Mouse (Mus musculus) cerebellum, adult 11-12 months (tissue): Measurements from ENCODE around the gene Eno3.

ENCODE experiments used
- DNase-seq: peaks from one replicate; pipeline ENCODE4 v3.0.0; 2022

Gene Eno3

DNA sequence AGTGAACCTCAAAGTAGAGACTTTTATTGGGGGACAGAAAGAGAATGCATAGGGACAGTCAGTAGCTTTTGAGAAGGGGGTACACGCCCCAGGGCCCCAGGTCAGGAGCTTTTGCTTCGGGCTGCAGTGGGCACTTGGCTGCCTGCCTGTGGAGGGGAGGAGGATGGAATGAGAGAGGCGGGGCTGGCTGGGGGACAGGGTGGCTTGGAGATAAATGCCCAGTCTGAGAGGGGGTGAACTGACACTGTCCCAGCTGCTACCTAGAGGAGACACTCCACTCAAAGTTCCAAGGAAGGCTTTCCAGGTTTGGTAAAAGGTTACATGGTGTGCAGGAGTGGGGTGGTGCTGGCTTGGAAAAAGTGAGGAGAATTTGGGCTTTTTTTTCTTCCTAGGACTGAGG, at the start of gene Eno3:
Gene Eno3, plus strand, starts transcription at position 239 of the 400 bp plus-strand sequence.
- peak; percentile 58 for DNase-seq

DNA sequence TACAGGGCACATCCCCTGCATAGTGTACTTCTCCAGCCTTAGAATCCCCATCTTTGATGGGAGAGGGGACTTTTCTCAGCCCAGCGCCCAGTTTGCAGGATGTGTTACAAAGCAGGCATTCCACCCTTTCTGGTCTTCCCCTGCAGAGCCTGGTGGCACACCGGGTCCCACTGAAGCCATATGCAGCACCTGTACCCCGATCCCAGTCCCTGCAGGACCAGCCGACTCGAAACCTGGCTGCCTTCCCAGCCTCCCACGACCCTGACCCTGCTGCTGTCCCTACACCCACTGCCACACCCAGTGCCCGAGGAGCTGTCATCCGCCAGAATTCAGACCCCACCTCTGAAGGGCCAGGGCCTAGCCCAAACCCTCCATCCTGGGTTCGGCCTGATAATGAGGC, 49.4 kb upstream of the Eno3 start:
- no peak for DNase-seq

DNA sequence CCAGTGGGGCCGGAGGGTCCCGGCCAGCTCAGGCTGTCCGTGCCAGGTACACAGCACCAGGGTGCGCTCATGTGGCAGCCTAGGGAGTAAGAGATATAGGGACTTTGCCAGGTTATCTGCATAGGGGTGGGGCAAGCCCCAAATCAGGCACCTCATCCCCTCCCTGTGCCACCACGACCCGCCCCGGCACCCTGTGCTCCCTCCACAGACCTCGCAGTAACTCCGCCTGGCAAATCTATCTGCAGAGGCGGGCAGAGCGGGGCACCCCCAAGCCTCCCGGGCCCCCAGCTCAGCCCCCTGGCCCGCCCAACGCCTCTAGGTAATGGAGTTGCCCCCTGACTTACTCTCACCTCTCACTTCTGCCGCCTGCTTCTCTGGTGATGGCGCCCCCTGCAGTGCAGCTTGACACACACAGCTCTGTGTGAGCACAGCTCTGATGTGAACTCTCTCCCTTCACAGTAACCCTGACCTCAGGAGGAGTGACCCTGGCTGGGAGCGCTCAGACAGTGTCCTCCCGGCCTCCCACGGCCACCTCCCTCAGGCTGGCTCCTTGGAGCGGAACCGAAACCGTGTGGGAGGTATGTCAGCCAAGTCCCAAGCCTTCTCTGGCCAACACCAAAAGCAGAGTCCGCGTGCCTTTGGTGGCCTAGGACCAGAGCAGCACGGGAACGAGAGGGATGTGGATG, 48.5 kb upstream of the Eno3 start:
- DNase-seq, result no peak

DNA sequence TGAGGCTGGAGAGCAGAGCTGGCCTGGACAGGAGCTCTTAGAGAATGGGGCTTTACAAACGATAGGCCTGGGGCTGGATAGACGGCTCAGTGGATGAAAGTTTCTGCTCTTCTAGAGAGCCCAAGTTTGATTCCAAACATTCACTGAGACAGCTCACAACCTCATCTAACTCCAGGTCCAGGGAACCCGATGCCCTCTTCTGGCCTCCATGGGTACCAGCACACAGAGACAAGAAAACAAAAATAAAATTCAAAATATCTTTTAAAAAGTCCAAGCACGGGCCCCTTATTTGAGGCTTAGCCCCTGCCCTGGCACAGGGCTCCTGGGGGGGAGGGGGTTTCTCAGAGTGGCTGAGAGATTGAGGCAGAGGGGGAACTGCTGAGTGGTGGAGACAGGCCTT, 46.2 kb upstream of the Eno3 start:
- DNase-seq, result no peak

DNA sequence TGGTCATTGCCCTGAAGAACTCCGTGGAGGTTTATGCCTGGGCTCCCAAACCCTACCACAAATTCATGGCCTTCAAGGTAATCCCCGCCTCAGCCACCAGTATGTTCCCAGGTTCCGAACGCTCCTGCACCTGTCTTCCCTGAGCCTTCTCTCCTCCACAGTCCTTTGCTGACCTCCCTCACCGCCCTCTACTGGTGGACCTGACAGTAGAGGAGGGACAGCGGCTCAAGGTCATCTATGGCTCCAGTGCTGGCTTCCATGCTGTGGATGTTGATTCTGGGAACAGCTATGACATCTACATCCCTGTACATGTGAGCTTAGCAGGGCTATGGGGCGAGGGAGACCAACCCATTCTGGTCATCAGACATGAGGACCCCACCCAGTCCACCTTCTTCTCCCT, 44.5 kb upstream of the Eno3 start:
- DNase-seq, result no peak

DNA sequence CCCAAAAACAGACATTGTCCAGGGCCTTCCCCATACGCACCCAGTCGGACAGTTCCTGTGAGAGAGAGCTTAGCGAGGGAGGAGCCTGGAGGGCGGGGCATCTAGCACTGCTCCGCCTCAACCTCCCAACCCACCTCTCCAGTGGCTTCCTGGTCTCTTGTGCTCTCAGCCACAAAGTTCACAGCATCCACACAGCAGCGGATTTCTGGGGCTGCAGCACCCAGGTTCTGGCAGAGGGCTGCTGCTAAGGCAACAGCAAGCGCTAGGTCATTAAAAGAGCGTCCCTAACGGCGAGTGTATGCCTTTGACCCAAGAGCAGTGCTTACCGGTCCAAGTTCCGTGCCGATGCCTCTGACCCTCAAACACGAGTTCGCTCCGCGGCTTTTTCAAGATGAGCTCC, 41.9 kb upstream of the Eno3 start:
- DNase-seq, result no peak

DNA sequence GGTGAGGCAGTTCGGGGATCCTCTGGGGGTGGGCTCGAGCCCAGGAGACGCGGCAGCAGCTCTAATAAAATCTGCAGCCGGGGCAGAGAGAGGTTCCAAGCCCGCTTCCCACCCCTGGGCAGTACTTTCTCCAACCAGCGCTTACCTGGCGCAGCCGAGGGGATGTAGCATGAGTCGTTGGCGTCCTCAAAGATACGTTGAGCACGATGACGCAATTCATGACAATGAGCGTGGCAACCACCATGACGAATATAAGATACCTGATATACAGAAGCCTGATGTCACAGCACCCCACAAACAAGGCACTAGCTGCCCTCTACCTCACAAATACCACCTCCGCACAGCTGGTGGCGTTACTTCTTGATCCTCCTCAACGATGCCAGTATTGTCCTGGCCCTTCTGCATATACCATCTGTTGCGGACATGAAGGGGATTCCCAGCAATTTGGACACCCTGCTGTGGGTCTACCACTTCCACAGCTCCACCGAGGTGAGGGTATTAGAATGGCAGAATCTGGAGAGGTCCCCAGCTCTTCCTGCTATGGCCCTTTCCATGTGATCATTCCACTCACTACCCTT, 41.4 kb upstream of the Eno3 start, which contains the start of gene 4930544D05Rik:
Gene 4930544D05Rik, plus strand, starts transcription at position 333 of the 578 bp plus-strand sequence.
- DNase-seq, result no peak

DNA sequence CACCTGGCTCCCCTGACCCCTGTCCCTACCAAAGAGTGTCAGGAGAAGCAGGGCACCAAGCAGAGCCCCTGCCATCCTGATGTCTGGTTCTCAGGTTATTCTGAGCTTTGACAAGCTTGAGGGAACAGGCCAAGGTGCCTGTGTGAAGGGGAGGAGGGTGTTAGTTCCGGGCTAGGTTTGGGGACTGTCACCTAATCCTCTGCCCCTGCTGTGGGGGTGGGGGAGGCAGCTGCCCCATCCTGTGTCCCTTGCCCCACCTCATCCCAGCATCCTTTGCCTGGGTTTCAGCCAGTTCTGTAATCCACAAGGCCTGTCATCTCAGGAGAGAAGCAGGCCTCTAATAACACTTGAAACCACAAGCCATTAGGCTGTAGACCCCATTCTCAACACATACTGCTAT, 37.9 kb upstream of the Eno3 start, which contains the start of gene Chrne:
Gene Chrne, minus strand, starts transcription at position 116 of the 400 bp plus-strand sequence.
- no peak for DNase-seq

DNA sequence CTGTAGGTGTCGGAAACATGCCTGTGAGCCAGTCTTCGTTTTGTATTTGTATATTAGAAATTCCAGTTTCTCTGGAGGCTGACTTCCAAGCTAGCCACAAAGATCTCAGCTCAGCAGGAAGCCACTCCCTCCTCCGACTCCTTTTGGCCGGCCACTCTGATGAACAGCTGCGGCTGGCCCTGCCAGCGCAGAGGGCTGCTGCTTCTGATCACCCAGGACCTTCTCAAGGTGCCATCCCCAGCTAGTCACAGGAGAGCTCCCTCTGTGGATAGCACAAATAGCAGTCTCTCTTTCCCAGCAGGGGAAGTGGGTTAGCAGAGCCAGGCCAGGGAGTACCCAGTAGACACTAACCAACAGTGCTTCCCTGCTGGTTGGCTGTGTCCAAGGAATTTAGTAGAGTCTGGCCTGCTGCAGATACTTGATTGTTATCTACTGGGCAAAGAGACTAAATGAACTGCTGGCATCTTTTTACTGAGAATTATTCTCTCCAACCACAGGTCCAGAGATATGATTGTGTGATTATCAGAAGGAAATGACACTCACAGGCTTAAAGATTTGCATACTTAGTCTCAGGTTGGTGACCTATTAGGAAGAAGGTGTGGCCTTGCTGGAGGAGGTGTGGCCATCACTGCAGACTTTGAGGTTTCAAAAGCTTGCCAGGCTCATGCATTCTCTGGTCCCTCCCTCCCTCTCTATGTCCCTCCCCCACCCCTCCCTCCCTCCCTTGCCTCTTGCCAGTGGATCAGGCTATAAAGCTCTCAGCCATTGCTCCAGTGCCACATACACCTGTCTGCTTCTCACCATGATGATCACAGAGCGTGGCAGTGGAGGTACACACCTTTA, 34.8 kb upstream of the Eno3 start:
- no peak for DNase-seq

DNA sequence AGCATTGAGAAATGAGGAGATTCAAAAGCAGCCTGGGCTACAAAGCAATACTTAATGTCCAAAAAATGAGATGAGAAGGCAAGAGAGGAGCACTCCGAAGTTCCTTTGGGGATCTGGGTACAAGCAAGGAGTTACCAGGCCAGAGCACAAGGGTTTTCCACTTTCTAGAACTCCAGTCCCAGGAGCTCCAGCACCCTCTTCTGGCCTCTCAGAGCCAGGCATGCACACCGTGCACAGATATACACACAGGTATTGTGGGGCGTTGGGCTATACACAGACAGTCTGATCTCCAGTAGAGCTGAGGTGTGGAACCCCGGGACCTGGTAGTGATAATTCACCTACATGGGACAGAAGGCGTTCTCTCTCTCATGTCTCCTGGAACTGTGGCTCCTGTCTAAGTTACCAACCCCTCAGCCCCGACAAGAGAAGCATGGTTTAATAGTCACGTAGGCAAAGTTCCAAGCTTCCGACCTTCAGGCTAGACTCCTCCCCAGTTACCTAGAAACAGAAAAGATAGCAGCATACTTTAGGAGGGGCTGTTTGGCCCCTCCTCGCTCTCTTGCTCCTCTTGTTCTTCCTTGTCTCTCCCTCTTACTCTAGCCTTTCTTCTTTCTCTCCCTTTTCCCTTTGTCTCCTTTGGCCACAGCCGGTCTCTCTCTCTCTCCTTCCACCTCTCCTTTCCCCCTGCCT, 33.8 kb upstream of the Eno3 start:
- no peak for DNase-seq

DNA sequence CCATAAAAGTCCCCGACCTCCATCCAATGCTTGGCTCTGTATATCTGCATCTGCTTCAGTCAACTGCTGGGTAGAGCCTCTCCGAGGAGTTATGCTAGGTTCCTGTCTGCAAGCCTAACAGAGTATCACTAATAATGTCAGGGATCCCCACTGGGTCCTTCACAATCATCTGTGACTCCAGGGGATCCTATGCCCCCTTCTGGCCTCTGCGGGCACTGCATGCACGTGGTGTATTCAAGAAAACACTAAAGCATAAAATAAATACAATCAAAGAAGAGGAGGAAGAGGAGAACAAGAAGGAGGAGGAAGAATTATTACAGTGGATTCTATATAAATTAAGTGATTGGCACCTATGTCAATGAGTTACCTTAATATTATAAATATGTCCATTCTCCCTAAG, 31.5 kb upstream of the Eno3 start:
- DNase-seq, result no peak

DNA sequence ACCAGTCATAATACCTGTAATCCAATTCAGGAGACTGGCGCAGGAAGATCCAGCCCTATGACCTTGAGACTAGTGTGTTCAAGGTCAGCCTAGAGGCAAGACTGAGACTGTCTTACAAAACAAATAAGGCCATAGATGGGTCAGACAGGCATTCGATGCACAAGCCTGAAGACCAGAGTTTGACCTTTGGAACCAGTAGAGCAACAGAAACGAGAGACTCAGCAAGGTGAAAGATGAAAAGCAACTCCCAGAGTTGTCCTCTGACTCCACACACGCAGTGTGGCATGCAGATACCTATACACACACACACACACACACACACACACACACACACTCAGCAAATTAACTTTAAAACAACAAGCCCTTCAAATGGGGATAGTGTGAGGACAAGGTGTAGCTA, 30.1 kb upstream of the Eno3 start:
- DNase-seq, result no peak

DNA sequence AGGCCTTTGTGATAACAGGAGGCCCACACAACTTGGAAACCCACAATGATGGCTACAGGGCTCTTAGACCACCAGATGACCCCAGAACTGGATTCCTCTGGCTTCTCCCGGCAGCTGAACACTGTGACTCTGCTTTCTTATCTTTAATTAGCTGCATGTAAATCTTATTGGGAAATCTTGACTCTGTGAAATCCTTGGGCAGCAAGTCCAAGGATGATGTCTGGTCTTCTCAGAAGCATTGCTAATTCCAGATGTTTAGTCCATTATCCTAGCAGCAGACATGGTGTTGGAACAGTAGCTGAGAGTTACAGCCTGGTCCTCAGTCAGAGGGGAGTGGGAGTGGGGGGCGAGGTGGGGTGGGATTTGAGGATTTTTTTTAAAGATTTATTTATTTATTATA, 28.6 kb upstream of the Eno3 start:
- no peak for DNase-seq

DNA sequence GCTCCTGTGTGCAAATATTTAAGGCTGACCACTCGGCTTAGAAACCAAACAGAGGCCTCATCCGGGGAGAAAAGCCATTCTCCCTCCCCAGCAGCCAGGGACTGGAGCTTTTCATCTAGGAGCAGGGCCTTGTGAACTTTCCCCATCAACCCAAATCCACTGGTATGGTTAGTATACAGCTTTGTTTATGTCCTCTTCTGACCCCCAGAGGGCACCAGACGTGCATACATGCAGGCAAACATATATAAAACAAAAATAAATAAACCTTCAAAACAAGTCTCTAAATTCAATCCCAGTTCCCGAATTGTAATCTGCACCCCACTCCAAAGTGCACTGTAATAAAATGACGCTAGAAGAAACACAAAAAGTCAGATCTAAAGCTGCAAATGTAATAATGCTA, 27.4 kb upstream of the Eno3 start:
- no peak for DNase-seq

DNA sequence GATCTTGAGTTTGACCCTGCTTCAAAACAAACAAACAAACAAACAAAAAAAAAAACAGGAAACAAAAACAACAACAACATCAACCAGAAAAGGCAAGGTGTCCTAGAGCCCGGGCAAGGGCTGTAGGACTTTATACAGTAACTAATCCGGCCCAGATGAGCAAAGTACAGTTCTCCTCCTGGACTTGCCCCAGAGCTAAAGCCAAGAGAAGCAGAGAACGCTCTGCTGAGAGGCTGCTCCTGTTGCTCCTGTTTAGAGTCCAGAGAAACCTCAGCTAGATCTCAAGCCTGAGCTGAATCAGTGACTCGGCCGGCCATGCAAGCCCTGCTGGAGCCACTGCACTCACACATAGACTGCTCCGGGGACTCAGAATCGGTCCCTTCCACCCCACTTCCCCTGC, 26.9 kb upstream of the Eno3 start:
- no peak for DNase-seq

DNA sequence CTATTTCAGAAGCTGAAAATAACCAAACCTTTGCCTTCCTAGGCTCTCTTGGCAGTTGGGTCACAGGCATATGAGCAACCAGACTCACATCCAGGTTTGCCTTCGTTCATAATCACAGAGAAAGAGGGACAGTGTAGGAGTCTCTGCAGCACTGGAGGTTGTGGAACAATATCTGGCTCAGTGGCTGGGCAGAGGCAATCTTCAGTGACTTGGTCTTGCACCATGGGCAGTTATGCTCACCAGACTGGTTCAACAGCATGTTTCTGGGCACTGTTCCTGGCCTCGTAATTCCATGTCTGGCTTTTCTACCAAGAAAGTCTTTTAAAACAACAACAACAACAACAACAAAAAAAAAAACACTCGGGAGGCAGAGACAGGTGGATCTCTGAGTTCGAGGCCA, 21.4 kb upstream of the Eno3 start:
- no peak for DNase-seq

DNA sequence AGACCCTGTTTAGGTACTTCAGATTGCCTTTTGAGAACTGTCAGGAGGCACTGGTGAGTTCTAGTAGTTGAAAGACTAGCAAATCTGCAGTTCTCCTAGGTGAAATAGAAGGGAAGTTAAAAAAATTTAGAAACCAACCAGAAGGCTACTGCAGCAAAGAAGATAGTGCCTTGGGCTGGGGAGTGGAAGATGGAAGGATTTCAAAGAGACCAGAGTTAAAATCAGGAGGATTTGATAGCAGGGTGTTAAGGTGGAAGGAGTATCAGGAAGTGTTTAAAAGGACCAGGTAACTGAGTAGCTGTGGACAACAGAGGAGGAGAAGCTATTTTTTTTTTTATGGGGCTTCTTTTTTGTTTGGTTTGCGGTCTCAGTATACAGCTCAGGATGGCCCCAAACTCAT, 19.2 kb upstream of the Eno3 start:
- no peak for DNase-seq

DNA sequence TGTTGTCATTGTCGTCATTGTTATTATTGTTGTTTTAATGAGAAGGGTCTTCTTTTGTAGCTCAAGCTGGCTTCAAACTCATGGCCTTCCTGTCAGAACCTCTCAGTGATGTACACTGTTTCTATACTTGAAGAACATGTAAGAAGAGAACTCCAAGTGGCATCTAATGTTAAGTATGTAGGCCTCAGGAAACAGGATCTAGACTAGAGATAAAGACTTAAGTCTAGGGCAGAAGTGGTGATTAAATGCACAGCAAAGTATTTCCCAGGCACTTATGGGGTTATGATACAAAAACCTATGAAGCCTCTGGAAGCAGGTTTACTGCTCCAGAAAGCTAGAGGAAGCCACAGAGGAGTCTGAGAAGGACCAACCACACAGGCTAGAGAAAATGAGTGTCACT, 18.7 kb upstream of the Eno3 start:
- DNase-seq, result no peak

DNA sequence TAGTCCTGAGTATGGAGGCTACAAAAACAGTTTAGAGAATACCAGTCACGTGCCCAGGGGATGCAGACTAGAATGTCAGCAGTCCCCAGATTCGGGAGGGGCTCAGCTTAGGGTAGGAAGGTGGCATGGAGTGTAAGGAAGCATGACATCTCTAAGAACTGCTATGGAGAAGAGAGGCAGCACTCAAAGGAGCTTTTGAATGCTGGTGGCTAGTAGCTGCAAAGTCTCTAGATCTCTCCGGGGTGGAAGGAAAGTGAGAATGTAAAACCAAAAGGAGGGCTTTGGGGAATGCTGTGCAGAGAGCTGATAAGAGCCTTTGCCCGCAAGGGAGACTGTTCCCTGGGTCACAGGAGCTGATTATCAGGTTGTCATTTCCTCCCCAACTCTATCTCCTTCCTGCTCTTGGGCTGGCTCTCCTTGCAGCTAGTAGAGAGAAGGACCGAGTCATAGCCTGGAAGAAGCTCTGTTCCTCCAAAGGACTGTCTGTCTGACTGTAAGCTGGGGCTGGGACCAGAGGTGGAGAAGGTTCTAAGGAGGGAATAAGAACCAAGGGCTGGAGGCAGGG, 18.2 kb upstream of the Eno3 start, which contains the start of gene Gp1ba:
Gene Gp1ba, plus strand, starts transcription at position 409 of the 565 bp plus-strand sequence.
- no peak for DNase-seq

DNA sequence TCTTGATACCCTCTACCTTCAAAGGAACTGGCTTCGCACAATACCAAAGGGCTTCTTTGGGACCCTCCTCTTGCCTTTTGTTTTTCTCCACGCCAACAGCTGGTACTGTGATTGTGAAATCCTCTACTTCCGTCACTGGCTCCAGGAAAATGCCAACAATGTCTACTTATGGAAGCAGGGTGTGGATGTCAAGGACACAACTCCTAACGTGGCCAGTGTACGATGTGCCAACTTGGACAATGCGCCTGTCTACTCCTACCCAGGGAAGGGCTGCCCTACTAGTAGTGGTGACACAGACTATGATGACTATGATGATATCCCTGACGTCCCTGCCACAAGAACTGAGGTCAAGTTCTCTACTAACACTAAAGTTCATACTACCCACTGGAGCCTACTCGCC, 17.0 kb upstream of the Eno3 start:
- DNase-seq, result no peak

DNA sequence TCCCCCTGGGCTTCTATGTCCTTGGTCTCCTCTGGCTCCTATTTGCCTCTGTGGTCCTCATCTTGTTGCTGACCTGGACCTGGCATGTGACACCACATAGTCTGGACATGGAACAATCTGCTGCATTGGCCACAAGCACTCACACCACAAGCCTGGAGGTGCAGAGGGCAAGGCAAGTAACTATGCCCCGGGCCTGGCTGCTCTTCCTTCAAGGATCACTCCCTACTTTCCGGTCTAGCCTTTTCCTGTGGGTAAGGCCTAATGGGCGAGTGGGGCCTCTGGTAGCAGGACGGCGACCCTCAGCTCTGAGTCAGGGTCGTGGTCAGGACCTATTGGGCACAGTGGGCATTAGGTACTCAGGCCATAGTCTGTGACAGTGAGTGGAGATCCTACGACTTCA, 15.8 kb upstream of the Eno3 start:
- DNase-seq, result no peak

DNA sequence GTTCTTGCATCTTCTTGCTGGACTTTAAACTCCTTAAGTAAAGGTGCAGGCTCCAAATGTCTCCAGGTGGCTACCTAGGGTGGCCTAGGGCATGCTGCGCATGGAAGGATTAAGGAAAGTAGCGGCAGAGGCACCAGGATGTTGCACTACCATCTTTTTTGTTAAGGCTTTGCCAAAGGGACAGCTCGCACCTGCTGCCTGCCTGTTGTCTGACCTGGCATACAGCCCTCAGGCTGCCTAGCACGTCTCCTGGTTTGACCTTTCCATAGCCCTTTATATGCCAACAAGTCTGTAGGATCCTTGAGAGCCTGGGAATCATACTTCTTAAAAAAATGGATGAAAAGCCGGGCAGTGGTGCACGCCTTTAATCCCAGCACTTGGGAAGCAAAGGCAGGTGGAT, 14.0 kb upstream of the Eno3 start:
- DNase-seq, result no peak

DNA sequence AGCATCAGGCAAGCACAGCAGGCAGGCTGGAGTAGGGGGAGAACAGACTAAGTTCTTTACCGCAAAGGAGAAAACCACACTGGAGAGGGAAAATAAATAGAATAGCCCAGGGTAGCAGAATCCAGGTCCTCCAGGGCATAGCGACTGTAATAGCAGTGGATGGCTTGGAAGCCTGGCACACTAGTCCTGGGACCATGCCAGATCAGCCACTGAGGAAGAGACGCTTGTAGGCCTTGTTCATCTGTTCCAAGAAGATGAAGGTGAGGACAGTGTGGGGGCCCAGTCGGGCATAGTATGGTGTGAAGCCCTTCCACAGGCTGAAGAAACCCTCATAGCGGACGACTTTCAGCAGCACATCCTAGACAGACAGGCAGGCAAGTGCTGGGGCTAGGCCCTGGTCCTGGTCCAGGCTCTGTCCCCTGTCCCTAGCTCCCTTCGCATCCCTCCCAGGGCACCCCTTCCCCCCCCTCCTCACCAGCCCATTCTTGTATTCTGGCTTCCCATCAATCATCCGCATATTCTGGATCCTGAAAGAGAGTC, 12.4 kb upstream of the Eno3 start:
- DNase-seq, result peak; percentile 60
